Mouse (Mus musculus): ENCODE measurements around the gene Pdss1.

GRCm38 (mm10) chr2:22894932-22895281 is 415 bp upstream of the Pdss1 start:
- TF ChIP-seq CTCF (IDR thresholded peaks at IDR 0.05; ENCODE audit: insufficient read depth, low read depth, low read length) (no peak), POLR2A (IDR thresholded peaks at IDR 0.05; ENCODE audit: insufficient read depth, low read depth, low read length) (no peak)
